Mouse (Mus musculus) hindbrain, embryonic 12.5 days (tissue): ENCODE measurements around the gene Tbcc. TPM values are rescaled to one million over a fixed set of nuclear protein-coding genes. Genes with fewer than 3 reads are reported as not detected.

ENCODE experiments used
- ATAC-seq: fragments of 200-750 bp; cut with Nextera tagmentation; 2 replicates; pipeline ENCODE4 v1.8.0; 2017; ENCODE audit warnings: moderate TSS enrichment; ENCODE audit not compliant: low FRiP score
- H3K27ac ChIP-seq: fragments of 300-500 bp; sonication (generic); 2 replicates; pipeline ENCODE4 v1.5.1; 2016; ENCODE audit warnings: mild to moderate bottlenecking
- H3K27me3 ChIP-seq: fragments of 300-500 bp; sonication (generic); 2 replicates; pipeline ENCODE4 v1.6.1; 2016; ENCODE audit warnings: mild to moderate bottlenecking
- H3K36me3 ChIP-seq: fragments of 300-500 bp; sonication (generic); 2 replicates; pipeline ENCODE4 v1.6.1; 2016; ENCODE audit warnings: mild to moderate bottlenecking
- H3K4me1 ChIP-seq: fragments of 300-500 bp; sonication (generic); 2 replicates; pipeline ENCODE4 v1.6.1; 2016
- H3K4me2 ChIP-seq: fragments of 300-500 bp; sonication (generic); replicated peaks from 2 replicates; pipeline ENCODE4 v1.6.1; 2016; ENCODE audit warnings: mild to moderate bottlenecking
- H3K4me3 ChIP-seq: fragments of 300-500 bp; sonication (generic); 2 replicates; pipeline ENCODE4 v1.5.1; 2016; ENCODE audit warnings: mild to moderate bottlenecking
- H3K9ac ChIP-seq: fragments of 300-500 bp; sonication (generic); 2 replicates; pipeline ENCODE4 v1.6.1; 2016; ENCODE audit warnings: mild to moderate bottlenecking, moderate library complexity
- H3K9me3 ChIP-seq: fragments of 300-500 bp; sonication (generic); replicated peaks from 2 replicates; pipeline ENCODE4 v1.6.1; 2016; ENCODE audit warnings: mild to moderate bottlenecking
- whole genome bisulfite sequencing: fragments of 180-500 bp; shearing (Covaris S2); methylation state at CpG from one replicate; pipeline ENCODE4 v1.1.7; 2016; 5-methylcytosine and 5-hydroxymethylcytosine counted together
- polyA plus RNA-seq: library from polyadenylated mRNA; unstranded; fragments of >200 nt; fragmentation: Nextera tagmentation; extraction: Ambion mirVana; gene quantifications from 2 replicates; pipeline ENCODE4 v1.2.1, GENCODE M21; 2016

Tbcc gene
- polyA plus RNA-seq, 1 experiment from 2014 or later: 74.5 TPM

DNA sequence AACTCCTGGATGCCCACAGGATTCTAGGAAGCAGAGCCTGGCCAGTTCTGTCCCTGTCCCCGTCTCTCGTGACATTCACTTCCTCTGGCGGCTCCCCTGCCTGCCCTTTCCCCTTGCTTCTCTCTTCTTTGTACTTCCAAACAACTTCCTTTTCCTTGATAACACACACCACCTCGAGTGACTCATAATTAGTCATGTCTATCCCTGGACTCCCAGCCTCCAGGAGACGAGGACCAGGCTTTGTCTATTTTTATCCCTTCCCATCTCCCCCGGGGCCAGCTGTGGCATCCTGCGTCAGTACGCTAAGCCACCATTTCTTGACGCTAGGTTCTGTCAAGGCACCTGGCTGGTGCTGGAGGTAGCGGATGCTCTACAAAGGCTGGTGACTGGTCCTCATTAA, 16.4 kb upstream of the Tbcc start:
- H3K4me1 ChIP-seq: peaks cover 10% of the 10 kb centered on the region
- H3K27ac ChIP-seq: no peak overlapping the region; the same call in 1 of the 2 replicates

DNA sequence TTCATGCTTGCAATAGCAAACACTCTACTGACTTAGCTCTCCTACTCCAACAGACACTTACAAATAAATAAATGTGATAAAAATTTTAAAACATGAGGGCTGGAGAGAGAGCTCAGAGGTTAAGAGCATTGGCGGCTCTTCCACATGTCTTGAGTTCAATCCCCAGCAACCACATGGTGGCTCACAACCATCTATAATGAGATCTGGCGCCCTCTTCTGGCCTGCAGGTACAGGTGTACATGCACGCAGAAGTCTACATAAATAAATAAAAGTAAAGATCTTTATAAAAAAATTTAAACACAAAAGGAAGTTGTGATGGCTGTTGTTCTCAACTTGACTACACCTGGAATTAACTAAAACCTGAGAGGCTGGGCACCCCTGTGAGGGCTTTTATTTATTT, 14.9 kb upstream of the Tbcc start:
- H3K9me3 ChIP-seq: no peaks in the 10 kb centered on the region
- ATAC-seq: no peak
- no peaks in the 10 kb centered on the region for H3K36me3 ChIP-seq
- no peak overlapping the region for H3K4me2 ChIP-seq
- no peak overlapping the region for H3K27ac ChIP-seq
- WGBS: 62% methylated on average over 3 of the region's 3 CpGs
- H3K9ac ChIP-seq: no peak overlapping the region
- H3K27me3 ChIP-seq: no peaks in the 10 kb centered on the region
- H3K4me1 ChIP-seq: peaks cover 14% of the 10 kb centered on the region
- no peak overlapping the region for H3K4me3 ChIP-seq

More for the DNA sequence above, 16.4 kb upstream of the Tbcc start:
- Histone ChIP-seq H3K36me3 (no peaks in the 10 kb centered on the region), H3K4me2 (no peak overlapping the region), H3K9me3 (no peaks in the 10 kb centered on the region), H3K27me3 (no peaks in the 10 kb centered on the region), H3K9ac (no peak overlapping the region), H3K4me3 (no peak overlapping the region)
- no peak for ATAC-seq
- 41% methylated on average over 10 of the region's 10 CpGs for WGBS

DNA sequence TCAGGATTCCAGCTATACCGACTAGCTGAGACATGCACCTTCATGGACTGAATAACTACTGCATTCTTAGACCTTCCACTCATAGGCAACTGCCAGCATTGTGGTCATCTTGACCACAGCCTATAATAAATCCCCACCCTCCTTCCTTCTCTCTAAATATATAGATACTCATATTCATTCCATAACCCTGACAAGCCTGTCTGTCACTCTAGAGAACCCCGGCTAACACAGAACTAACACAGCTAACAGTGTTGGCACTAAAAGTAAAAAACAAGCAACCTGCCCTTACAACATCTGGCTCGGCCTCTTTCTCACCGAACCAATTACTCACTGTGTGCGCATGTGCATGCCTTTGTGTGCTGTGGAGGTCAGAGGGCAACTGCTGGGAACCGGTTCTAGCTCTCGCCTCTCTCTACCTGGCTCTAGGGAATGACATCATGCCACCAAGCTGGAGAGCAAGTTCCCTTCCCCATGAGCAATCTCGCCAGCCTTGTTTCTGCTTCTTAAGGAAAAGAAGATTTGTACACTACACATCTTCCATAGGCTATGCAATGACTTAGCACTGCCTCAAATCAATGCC, 14.0 kb upstream of the Tbcc start:
- WGBS: 70% methylated on average over 8 of the region's 8 CpGs
- no peak for ATAC-seq
- no peaks in the 10 kb centered on the region for H3K9me3 ChIP-seq
- H3K27me3 ChIP-seq: no peaks in the 10 kb centered on the region
- H3K36me3 ChIP-seq: no peaks in the 10 kb centered on the region
- H3K4me3 ChIP-seq: no peak overlapping the region
- H3K9ac ChIP-seq: no peak overlapping the region
- no peak overlapping the region; the same call in 1 of the 2 replicates for H3K27ac ChIP-seq
- peaks cover 14% of the 10 kb centered on the region for H3K4me1 ChIP-seq
- no peak overlapping the region for H3K4me2 ChIP-seq

DNA sequence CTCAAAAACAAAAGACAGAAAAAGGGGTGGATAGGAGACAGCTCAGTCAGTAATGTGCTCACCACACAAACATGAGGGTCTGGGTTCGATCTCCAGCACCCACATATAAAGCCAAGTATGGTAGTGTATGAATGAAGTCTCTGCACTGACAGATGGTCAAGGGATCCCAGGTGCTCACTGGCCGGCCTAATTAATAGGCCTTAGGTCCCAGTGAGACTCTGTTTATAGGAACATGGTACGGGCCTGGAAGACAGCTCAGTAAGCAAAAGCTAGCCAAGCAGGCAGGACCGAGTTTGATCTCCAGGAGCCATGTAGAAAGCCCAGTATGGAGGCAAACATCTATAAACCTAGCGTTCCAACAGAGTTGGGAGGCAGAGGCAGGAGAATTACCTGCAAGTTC, 13.4 kb upstream of the Tbcc start:
- Histone ChIP-seq H3K4me1 (peaks cover 14% of the 10 kb centered on the region), H3K27me3 (0 out of 2 replicates have a peak, but pooled peaks cover 2% of the 10 kb centered on the region), H3K4me2 (no peak overlapping the region), H3K9ac (no peak overlapping the region), H3K27ac (no peak overlapping the region), H3K4me3 (no peak overlapping the region), H3K9me3 (no peaks in the 10 kb centered on the region), H3K36me3 (no peaks in the 10 kb centered on the region)
- ATAC-seq: no peak
- WGBS: 79% methylated on average over 5 of the region's 5 CpGs

DNA sequence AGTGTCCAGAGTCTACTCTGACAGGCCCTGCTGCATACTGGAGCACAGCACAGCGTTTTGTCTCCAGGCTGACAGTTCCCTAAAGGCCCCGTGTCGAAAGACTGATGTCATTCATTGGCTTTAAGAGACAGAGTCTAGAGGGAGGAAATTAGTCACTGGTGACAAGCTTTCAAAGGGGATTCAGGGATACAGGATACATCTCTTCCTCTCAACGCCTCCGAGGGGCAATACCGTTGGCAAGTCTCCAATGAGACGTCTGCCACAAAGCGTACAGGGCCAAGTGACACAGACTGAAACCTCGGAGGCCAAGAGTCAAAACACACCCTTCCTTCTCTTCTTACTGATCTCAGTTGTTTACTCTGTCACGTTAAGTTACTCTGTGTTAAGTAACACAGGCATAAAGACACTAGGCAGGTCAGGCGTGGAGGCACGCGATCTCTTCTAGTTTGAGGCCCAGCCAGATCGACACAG, 10.6 kb upstream of the Tbcc start:
- no peaks in the 10 kb centered on the region for H3K36me3 ChIP-seq
- ATAC-seq: peak; percentile 50; the same call in 1 of the 2 replicates
- H3K9ac ChIP-seq: no peak overlapping the region
- 45% methylated on average over 14 of the region's 14 CpGs for WGBS
- H3K4me2 ChIP-seq: no peak overlapping the region
- 0 out of 2 replicates have a peak, but pooled peaks cover 3% of the 10 kb centered on the region for H3K27me3 ChIP-seq
- H3K9me3 ChIP-seq: no peaks in the 10 kb centered on the region
- H3K27ac ChIP-seq: peak overlapping the region; percentile 52
- no peak overlapping the region for H3K4me3 ChIP-seq
- peaks cover 6% of the 10 kb centered on the region; the same call in 1 of the 2 replicates for H3K4me1 ChIP-seq

DNA sequence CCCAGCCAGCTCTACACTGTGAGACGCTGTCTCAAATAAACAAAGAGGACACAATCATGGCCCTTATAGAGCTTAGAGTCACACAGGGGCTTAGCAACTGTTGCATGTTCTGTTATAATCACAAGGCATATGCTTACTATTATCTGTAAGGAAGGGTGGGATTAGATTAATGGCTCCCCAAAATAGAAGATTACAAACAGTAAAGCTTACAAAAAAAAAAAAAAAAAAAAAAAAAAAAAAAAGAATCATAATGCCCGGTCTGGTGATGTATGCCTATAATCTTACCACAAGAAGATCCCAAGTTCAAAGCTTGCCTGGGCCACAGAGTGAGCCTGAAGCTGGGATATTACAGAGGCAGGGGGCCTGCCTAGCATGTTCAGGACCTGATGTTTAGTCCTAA, 10.2 kb upstream of the Tbcc start:
- 0 out of 2 replicates have a peak, but pooled peaks cover 3% of the 10 kb centered on the region for H3K27me3 ChIP-seq
- no peak overlapping the region for H3K4me2 ChIP-seq
- H3K9me3 ChIP-seq: no peaks in the 10 kb centered on the region
- H3K4me3 ChIP-seq: no peak overlapping the region
- no peaks in the 10 kb centered on the region for H3K36me3 ChIP-seq
- no peak overlapping the region for H3K9ac ChIP-seq
- H3K4me1 ChIP-seq: peaks cover 6% of the 10 kb centered on the region; the same call in 1 of the 2 replicates
- H3K27ac ChIP-seq: no peak overlapping the region
- 77% methylated on average over 2 of the region's 2 CpGs for WGBS
- no peak for ATAC-seq

DNA sequence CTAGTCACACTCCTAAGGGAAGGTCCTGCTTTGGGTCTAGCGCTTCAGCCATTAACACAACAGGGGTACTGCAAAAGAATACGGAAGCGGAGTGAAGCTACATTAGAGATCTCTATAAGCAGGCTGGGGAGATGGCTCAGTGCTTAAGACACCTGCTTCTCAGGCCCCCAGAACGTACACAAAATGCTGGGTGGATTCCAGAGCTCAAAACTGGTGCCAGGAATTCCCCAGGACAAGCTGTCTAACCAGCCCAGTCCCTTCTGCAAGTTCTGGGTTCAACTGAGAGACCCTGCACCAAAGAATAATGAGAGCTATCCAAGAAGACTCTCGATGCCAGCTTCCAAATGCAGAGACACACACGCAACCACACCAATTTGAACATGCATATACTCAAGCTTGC, 8.8 kb upstream of the Tbcc start:
- Histone ChIP-seq H3K27ac (no peak overlapping the region), H3K4me3 (no peak overlapping the region), H3K4me1 (peaks cover 10% of the 10 kb centered on the region; the same call in 1 of the 2 replicates), H3K9me3 (no peaks in the 10 kb centered on the region), H3K4me2 (no peak overlapping the region), H3K27me3 (0 out of 2 replicates have a peak, but pooled peaks cover 3% of the 10 kb centered on the region), H3K36me3 (no peaks in the 10 kb centered on the region), H3K9ac (no peak overlapping the region)
- WGBS: 82% methylated on average over 6 of the region's 6 CpGs
- ATAC-seq: no peak

DNA sequence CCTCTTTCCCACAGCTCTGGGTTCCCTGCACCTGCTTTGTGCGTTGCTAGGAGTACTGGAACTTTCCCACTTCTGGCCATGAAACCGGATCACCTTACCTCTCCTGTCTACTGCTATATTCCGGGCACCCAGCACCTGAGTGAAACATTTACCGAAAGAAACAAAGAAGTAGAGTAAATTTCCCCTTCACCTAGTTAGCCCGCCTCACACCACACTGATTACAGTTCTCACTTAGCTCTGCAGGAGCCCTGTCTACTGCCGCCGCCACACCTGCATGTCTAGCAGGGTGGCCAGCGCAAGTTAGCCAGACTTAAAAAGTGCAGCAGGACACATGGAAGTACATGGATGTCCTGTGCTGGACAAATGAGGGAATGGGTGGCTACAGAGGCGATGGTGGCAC, 7.4 kb upstream of the Tbcc start:
- H3K9ac ChIP-seq: no peak overlapping the region

DNA sequence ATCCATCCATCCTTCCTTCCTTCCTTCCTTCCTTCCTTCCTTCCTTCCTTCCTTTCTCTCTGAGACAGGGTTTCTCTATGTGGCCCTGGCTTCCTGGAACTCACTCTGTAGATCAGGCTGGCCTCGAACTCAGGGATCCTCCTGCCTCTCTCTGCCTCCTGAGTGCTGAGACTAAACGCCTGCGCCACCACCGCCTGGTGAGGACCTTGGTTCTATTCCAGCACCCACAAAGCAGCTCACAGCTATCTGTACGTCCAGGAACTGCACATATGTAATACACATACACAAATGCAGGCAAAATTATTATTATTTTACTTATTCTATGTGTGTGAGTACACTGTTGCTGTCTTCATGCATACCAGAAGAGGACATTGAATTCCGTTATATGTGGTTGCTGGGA, 5.7 kb upstream of the Tbcc start:
- 88% methylated on average over 6 of the region's 6 CpGs for WGBS
- H3K4me1 ChIP-seq: peaks cover 11% of the 10 kb centered on the region; the same call in 1 of the 2 replicates
- ATAC-seq: no peak
- no peaks in the 10 kb centered on the region for H3K36me3 ChIP-seq
- H3K9ac ChIP-seq: no peak overlapping the region
- H3K4me3 ChIP-seq: no peak overlapping the region
- H3K27ac ChIP-seq: no peak overlapping the region
- H3K27me3 ChIP-seq: 0 out of 2 replicates have a peak, but pooled peaks cover 3% of the 10 kb centered on the region
- H3K9me3 ChIP-seq: no peaks in the 10 kb centered on the region
- no peak overlapping the region for H3K4me2 ChIP-seq

More for the DNA sequence above, 7.4 kb upstream of the Tbcc start:
- 90% methylated on average over 9 of the region's 9 CpGs for WGBS
- H3K27me3 ChIP-seq: 0 out of 2 replicates have a peak, but pooled peaks cover 3% of the 10 kb centered on the region
- ATAC-seq: no peak
- no peak overlapping the region for H3K4me3 ChIP-seq
- H3K4me2 ChIP-seq: no peak overlapping the region
- H3K9me3 ChIP-seq: no peaks in the 10 kb centered on the region
- H3K36me3 ChIP-seq: no peaks in the 10 kb centered on the region
- no peak overlapping the region for H3K27ac ChIP-seq
- H3K4me1 ChIP-seq: 0 out of 2 replicates have a peak, but pooled peaks cover 10% of the 10 kb centered on the region

DNA sequence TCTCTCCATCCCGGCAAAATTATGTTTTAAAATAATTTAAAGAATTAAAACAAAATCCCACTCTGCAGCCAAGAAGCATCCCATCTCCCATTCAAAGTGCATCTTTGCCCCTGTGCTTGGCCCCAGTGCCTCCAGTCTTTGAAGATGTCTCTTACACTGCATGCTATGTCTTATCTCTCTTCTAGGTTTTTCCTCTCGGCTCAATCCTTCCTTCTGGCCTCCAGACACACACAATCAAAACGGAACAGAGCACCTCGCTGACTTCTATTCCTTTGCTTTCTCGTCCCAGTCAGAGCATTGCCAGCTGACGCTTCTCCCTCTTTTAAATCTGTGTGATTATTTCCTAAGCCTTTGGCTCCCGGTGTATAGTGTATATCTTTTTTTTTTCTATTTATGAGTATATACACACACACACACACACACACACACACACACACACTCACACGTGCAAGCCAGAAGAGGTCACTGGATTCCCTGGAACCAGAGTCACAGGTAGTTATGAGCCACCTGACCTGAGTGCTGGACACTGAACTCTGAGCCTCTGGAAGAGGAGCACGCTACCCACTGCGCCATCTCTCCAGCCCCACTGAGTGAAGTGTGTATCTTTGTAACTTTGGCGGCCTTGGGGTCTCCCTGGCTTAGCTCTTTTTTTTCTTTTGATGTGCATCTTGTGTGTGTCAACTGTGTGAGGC, 5.1 kb upstream of the Tbcc start:
- no peaks in the 10 kb centered on the region for H3K9me3 ChIP-seq
- no peak overlapping the region for H3K4me3 ChIP-seq
- 85% methylated on average over 11 of the region's 11 CpGs for WGBS
- ATAC-seq: no peak
- H3K4me2 ChIP-seq: no peak overlapping the region
- H3K27me3 ChIP-seq: 0 out of 2 replicates have a peak, but pooled peaks cover 3% of the 10 kb centered on the region
- no peak overlapping the region for H3K9ac ChIP-seq
- H3K27ac ChIP-seq: no peak overlapping the region
- H3K36me3 ChIP-seq: no peaks in the 10 kb centered on the region
- peaks cover 11% of the 10 kb centered on the region; the same call in 1 of the 2 replicates for H3K4me1 ChIP-seq

DNA sequence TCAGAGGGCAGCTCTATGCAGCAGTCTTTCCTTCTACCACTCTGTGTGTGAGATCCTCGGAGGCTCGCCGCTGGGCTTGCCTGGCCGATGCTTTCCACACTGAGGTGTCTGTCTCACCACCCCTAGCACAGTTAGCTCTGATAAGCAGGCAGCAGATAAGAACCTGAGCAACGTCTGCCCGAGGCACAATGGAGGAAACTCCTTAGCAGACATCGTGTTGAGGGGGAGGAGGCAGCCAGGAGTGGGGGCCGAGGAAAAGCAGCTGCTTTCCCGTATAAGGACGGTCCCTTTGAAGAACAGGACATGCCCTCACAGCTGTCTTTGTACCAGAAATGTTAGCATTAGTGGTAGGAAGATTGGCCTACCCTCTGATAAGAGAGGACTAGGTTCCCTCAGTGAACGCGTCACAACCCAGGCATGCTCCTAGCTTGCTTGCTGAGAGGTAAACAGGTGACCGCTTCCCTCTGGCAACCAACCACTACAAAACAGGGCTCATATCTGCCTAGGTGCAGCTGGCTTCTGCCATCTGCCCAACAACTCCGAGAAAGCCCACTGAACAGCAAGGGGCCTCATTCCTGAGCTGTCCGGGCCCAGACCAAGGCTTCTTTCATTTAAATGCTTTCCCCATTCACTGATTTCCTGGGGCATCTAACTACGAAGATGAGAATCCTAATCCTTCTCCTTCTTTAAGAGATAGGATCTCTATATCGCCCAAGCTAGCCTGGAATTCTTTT, 4.4 kb upstream of the Tbcc start:
- ATAC-seq: no peak
- H3K27me3 ChIP-seq: 0 out of 2 replicates have a peak, but pooled peaks cover 3% of the 10 kb centered on the region
- H3K9me3 ChIP-seq: no peaks in the 10 kb centered on the region
- H3K36me3 ChIP-seq: no peaks in the 10 kb centered on the region
- no peak overlapping the region for H3K27ac ChIP-seq
- H3K4me2 ChIP-seq: no peak overlapping the region
- peaks cover 11% of the 10 kb centered on the region; the same call in 1 of the 2 replicates for H3K4me1 ChIP-seq
- H3K4me3 ChIP-seq: no peak overlapping the region
- 53% methylated on average over 17 of the region's 17 CpGs for WGBS
- H3K9ac ChIP-seq: no peak overlapping the region
